Mouse (Mus musculus): ENCODE data around the gene Hs3st3a1.

GRCm38 (mm10) chr11:64448586-64449315, 13.6 kb downstream of the Hs3st3a1 start:
- TF ChIP-seq CEBPB (IDR thresholded peaks at IDR 0.05; ENCODE audit: low read depth) (no peak), CTCF (IDR thresholded peaks at IDR 0.05; ENCODE audit: control insufficient read depth, insufficient read depth, insufficient read length) (no peak), MAX (IDR thresholded peaks at IDR 0.05) (no peak), USF1 (IDR thresholded peaks at IDR 0.05; ENCODE audit: low read depth) (no peak), MYOD1 (IDR thresholded peaks at IDR 0.05; ENCODE audit: control insufficient read depth, insufficient read length, low read depth) (no peak), FOSL1 (IDR thresholded peaks at IDR 0.05; ENCODE audit: insufficient read depth, low read length, poor library complexity, severe bottlenecking) (no peak), MYOG (IDR thresholded peaks at IDR 0.05; ENCODE audit: control insufficient read depth, extremely low read depth, insufficient read length) (no peak)
